Mouse (Mus musculus): ENCODE measurements around the gene Trub2.

The Trub2 gene

GRCm38 (mm10) chr2:29787937-29788681 is at the start of gene Trub2:
Gene Trub2 (minus strand): TSS chr2:29788502.
- ChIA-PET CTCF (interaction anchor here in 2 of 4 experiments (1.2 to 2.0 kb wide), 4 partner anchors 11 to 29 kb away, joined by 4 to 7 read pairs (median 6); no protein-coding TSS in a partner anchor), POLR2A (interaction anchor here in 3 of 4 experiments (0.5 to 14.6 kb wide), 19 partner anchors 9 to 659 kb away, joined by 3 to 195 read pairs (median 4); partner anchors contain the start of genes Slc27a4 (in 3 of the 3) and Urm1 (in 1 of the 3))

GRCm38 (mm10) chr2:29835391-29835899 is 47.1 kb upstream of the Trub2 start:
- POLR2A ChIA-PET: interaction anchor here (0.6 to 7.9 kb wide), 48 partner anchors 8 to 316 kb away, joined by 3 to 97 read pairs (median 4); partner anchors contain the start of genes Urm1 (in 3 of the 4), Odf2 (in 2 of the 4), Cercam (in 1 of the 4) and Coq4 (in 1 of the 4)
- CTCF ChIA-PET: interaction anchor here (0.5 to 4.2 kb wide), 22 partner anchors 8 to 368 kb away, joined by 3 to 31 read pairs (median 4); partner anchors contain the start of genes Cercam (in 2 of the 4) and Urm1 (in 1 of the 4)

- POLR2A ChIA-PET: interaction anchor here (0.6 to 7.9 kb wide), 38 partner anchors 10 to 601 kb away, joined by 3 to 97 read pairs (median 4); partner anchors contain the start of genes Urm1 (in 3 of the 4), Trub2 (in 2 of the 4), Odf2 (in 1 of the 4) and Slc27a4 (in 1 of the 4)
Observed at GRCm38 (mm10) chr2:29833796-29834195, 45.5 kb upstream of the Trub2 start.

GRCm38 (mm10) chr2:29831106-29831505 is 42.8 kb upstream of the Trub2 start:
- ChIA-PET POLR2A (interaction anchor here in 2 of 4 experiments (2.3 to 7.9 kb wide), 3 partner anchors 11 to 24 kb away, joined by 6 to 76 read pairs (median 20); partner anchors contain the start of gene Urm1 (in 2 of the 2)), CTCF (interaction anchor here in 1 of 4 experiments (3.7 kb wide), 1 partner anchor 28 kb away, joined by 13 read pairs; no protein-coding TSS in a partner anchor)

More at GRCm38 (mm10) chr2:29833796-29834195, 45.5 kb upstream of the Trub2 start:
- CTCF ChIA-PET: interaction anchor here (0.6 to 4.2 kb wide), 19 partner anchors 9 to 454 kb away, joined by 3 to 31 read pairs (median 4); partner anchors contain the start of genes Cercam (in 1 of the 4), Slc27a4 (in 1 of the 4) and Urm1 (in 1 of the 4)

GRCm38 (mm10) chr2:29827709-29828024 is 39.4 kb upstream of the Trub2 start:
- CTCF ChIA-PET: interaction anchor here (0.5 to 2.7 kb wide), 17 partner anchors 8 to 1205 kb away, joined by 3 to 8 read pairs (median 4); partner anchors contain the start of gene Slc27a4 (in 1 of the 4)

GRCm38 (mm10) chr2:29826926-29827708 is 38.8 kb upstream of the Trub2 start:
- ChIA-PET POLR2A (interaction anchor here (0.5 to 3.7 kb wide), 69 partner anchors 8 to 1477 kb away, joined by 3 to 25 read pairs (median 4); partner anchors contain the start of genes Slc27a4 (in 2 of the 4), 1700007K13Rik (in 1 of the 4), Coq4 (in 1 of the 4) and Odf2 (in 1 of the 4)), CTCF (interaction anchor here (0.5 to 2.7 kb wide), 19 partner anchors 8 to 1204 kb away, joined by 3 to 8 read pairs (median 3); partner anchors contain the start of genes Cercam (in 1 of the 4) and Slc27a4 (in 1 of the 4))

More at GRCm38 (mm10) chr2:29827709-29828024, 39.4 kb upstream of the Trub2 start:
- POLR2A ChIA-PET: interaction anchor here (0.5 to 3.7 kb wide), 61 partner anchors 8 to 1477 kb away, joined by 3 to 25 read pairs (median 4); partner anchors contain the start of genes Slc27a4 (in 2 of the 4), 1700007K13Rik (in 1 of the 4), Odf2 (in 1 of the 4) and Zer1 (in 1 of the 4)

- ChIA-PET CTCF (interaction anchor here in 2 of 4 experiments (0.8 to 2.7 kb wide), 7 partner anchors 9 to 64 kb away, joined by 3 to 8 read pairs (median 5); partner anchors contain the start of genes Cercam (in 1 of the 2) and Slc27a4 (in 1 of the 2)), POLR2A (interaction anchor here (0.6 to 3.6 kb wide), 40 partner anchors 8 to 761 kb away, joined by 3 to 25 read pairs (median 4); partner anchors contain the start of genes Slc27a4 (in 2 of the 4), Coq4 (in 1 of the 4), Odf2 (in 1 of the 4) and Zdhhc12 (in 1 of the 4))
Observed at GRCm38 (mm10) chr2:29826318-29826925, 38.1 kb upstream of the Trub2 start.

- ChIA-PET CTCF (interaction anchor here (0.5 to 6.5 kb wide), 30 partner anchors 14 to 339 kb away, joined by 3 to 79 read pairs (median 4); partner anchors contain the start of genes Slc27a4 (in 2 of the 4), Cercam (in 1 of the 4) and Coq4 (in 1 of the 4)), POLR2A (interaction anchor here (0.6 to 7.7 kb wide), 87 partner anchors 10 to 1939 kb away, joined by 3 to 97 read pairs (median 4); partner anchors contain the start of genes Cercam (in 3 of the 4), Slc27a4 (in 3 of the 4), Coq4 (in 2 of the 4) and Gm13420 (in 1 of the 4))
Observed at GRCm38 (mm10) chr2:29820025-29820817, 31.9 kb upstream of the Trub2 start, which contains the start of gene Urm1. Gene Urm1 (plus strand): TSS chr2:29820075.

GRCm38 (mm10) chr2:29819363-29819762 is 31.1 kb upstream of the Trub2 start:
- CTCF ChIA-PET: interaction anchor here in 3 of 4 experiments (0.7 to 6.5 kb wide), 11 partner anchors 15 to 201 kb away, joined by 3 to 79 read pairs (median 7); partner anchors contain the start of genes Rapgef1 (in 1 of the 3) and Slc27a4 (in 1 of the 3)
- POLR2A ChIA-PET: interaction anchor here (0.7 to 7.7 kb wide), 32 partner anchors 8 to 336 kb away, joined by 3 to 97 read pairs (median 6); partner anchors contain the start of gene Slc27a4 (in 1 of the 4)

- CTCF ChIA-PET: interaction anchor here (0.5 to 6.5 kb wide), 64 partner anchors 9 to 1310 kb away, joined by 3 to 79 read pairs (median 5); partner anchors contain the start of genes Cercam (in 3 of the 4), Slc27a4 (in 2 of the 4), Coq4 (in 1 of the 4) and Pkn3 (in 1 of the 4)
- POLR2A ChIA-PET: interaction anchor here (0.6 to 7.7 kb wide), 45 partner anchors 9 to 721 kb away, joined by 3 to 97 read pairs (median 4); partner anchors contain the start of genes Slc27a4 (in 4 of the 4), Coq4 (in 1 of the 4) and Rapgef1 (in 1 of the 4)
Observed at GRCm38 (mm10) chr2:29817426-29818232, 29.3 kb upstream of the Trub2 start.

- POLR2A ChIA-PET: interaction anchor here in 3 of 4 experiments (0.7 to 2.9 kb wide), 11 partner anchors 9 to 247 kb away, joined by 3 to 15 read pairs (median 4); no protein-coding TSS in a partner anchor
- CTCF ChIA-PET: interaction anchor here in 3 of 4 experiments (0.6 to 6.5 kb wide), 7 partner anchors 13 to 51 kb away, joined by 3 to 79 read pairs (median 14); partner anchors contain the start of gene Slc27a4 (in 1 of the 3)
Observed at GRCm38 (mm10) chr2:29815678-29816371, 27.5 kb upstream of the Trub2 start.

- ChIA-PET CTCF (interaction anchor here (0.5 to 2.6 kb wide), 16 partner anchors 8 to 177 kb away, joined by 3 to 18 read pairs (median 3); partner anchors contain the start of genes Urm1 (in 2 of the 4) and Trub2 (in 1 of the 4)), POLR2A (interaction anchor here (0.5 to 6.7 kb wide), 43 partner anchors 9 to 259 kb away, joined by 3 to 70 read pairs (median 6); partner anchors contain the start of genes Coq4 (in 2 of the 4), Trub2 (in 2 of the 4), Cercam (in 1 of the 4) and Urm1 (in 1 of the 4))
Observed at GRCm38 (mm10) chr2:29803400-29803831, 15.1 kb upstream of the Trub2 start.

- CTCF ChIA-PET: interaction anchor here (0.5 to 2.6 kb wide), 25 partner anchors 11 to 191 kb away, joined by 3 to 18 read pairs (median 3); partner anchors contain the start of genes Urm1 (in 2 of the 4) and Cercam (in 1 of the 4)
- POLR2A ChIA-PET: interaction anchor here (0.5 to 6.7 kb wide), 76 partner anchors 8 to 1244 kb away, joined by 3 to 70 read pairs (median 5); partner anchors contain the start of genes Coq4 (in 3 of the 4), Trub2 (in 3 of the 4), Urm1 (in 2 of the 4) and Cercam (in 1 of the 4)
Observed at GRCm38 (mm10) chr2:29802827-29803201, 14.5 kb upstream of the Trub2 start.
